Mouse (Mus musculus) heart, adult 2 months (tissue): ENCODE measurements around the gene Zfp994.
"Not testable (repeated sequence)": the region's sequence is repeated elsewhere in the genome, so short reads cannot be mapped to it uniquely, and the experiment has no call there.

Source experiments
- EP300 ChIP-seq: fragments of 200-500 bp; IDR thresholded peaks from 2 replicates; pipeline ENCODE4 v1.6.1; 2011; ENCODE audit warnings: low read depth, low read length, control low read depth; ENCODE audit not compliant: insufficient read depth
- POLR2A ChIP-seq: fragments of 200-500 bp; IDR thresholded peaks from 2 replicates; pipeline ENCODE4 v1.6.1; 2011; ENCODE audit warnings: mild to moderate bottlenecking, low read depth, low read length, control low read depth; ENCODE audit not compliant: insufficient read depth

DNA sequence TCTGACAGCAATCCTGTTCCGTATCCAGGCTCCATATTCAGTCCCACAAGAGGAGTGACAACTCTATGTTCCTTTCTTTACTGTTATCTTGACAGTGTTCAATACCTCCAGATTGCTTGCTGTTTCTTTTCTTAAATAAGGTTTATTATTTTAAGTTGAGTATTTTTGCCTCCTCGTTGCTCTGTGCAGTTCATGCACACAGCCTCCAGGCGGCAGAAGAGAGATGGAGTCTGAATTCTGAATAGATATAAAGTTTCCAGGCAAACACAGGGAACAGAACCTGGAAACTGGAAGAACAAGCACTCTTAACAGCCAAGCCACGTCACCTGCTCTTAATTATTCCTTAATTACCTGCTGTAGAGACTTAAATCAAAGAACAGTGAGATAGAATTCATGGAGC lies 71.5 kb downstream of the Zfp994 start:
- TF ChIP-seq POLR2A, EP300: not testable (repeated sequence)
